In the genomic region with DNA sequence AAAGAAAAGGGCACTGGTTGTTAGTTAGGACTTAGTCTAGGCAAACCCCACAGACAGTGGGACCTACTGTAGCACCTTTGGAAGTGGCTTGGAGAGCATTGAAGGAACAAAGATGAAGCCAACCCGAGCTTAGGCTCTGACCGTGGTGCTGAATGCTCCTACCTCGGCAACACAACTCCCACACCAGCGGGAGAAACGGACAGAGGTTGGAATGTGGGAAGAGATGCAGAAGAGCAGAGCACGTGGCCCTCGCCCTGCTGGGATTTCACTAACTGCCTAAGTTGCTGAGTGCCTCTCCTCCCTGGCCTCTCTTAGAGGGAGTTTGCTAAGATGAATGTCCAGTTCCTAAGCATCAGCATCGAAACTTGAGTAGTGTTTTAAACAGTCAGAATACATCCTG, we compare ENCODE assay signal across 13 mouse cellular contexts.
A peak's percentile ranks its signal among the peaks of the same experiment; 100 is the strongest.
DNase-seq lines count a peak whose midpoint lies in the region; ATAC-seq and TF ChIP-seq lines count a peak whose summit lies in the region.
"Had no signal": no experiment of that assay in that cellular context is flagged by ENCODE, and none has a peak within 500 bp of the region (broad histone marks: within the 10 kb centered on the region; RNA-seq: fewer than 3 reads in every experiment).

No protein-coding gene starts in this region.

- TF ChIP-seq CTCF in heart, postnatal 0 days (IDR thresholded peaks at IDR 0.05; ENCODE audit: low read depth), result no peak

- H3K27ac ChIP-seq in heart, postnatal 0 days (ENCODE audit: low read depth), result no peak overlapping the region
- H3K27ac ChIP-seq in midbrain, embryonic 10.5 days (replicated peaks), result no peak overlapping the region
- H3K27ac ChIP-seq in midbrain, embryonic 15.5 days, result no peak overlapping the region
- H3K27ac ChIP-seq: liver, embryonic 15.5 days; neural tube, embryonic 12.5 days had no signal

- peak; percentile 49; the same call in 1 of the 2 replicates for ATAC-seq in heart, postnatal 0 days (ENCODE audit: insufficient read depth, low read depth)
- no peak for ATAC-seq in midbrain, embryonic 15.5 days (replicated peaks)
- ATAC-seq: forebrain, postnatal 0 days had no signal

- no peak for TF ChIP-seq EP300 in heart, postnatal 0 days (IDR thresholded peaks at IDR 0.05; ENCODE audit: low read depth)

- H3K27me3 ChIP-seq in heart, postnatal 0 days (ENCODE audit: control insufficient read depth, insufficient read depth, low read length), result no peaks in the 10 kb centered on the region
- no peaks in the 10 kb centered on the region for H3K27me3 ChIP-seq in midbrain, embryonic 10.5 days (ENCODE audit: low read depth, poor library complexity, severe bottlenecking)
- no peaks in the 10 kb centered on the region for H3K27me3 ChIP-seq in midbrain, embryonic 15.5 days (replicated peaks)
- H3K27me3 ChIP-seq: liver, embryonic 15.5 days; neural tube, embryonic 12.5 days had no signal

- peak; percentile 11 for DNase-seq in heart, postnatal 0 days (ENCODE audit: low spot score)
- DNase-seq in heart, adult 18-20 months, result no peak
- DNase-seq in midbrain, embryonic 10.5 days (ENCODE audit: low spot score), result peak; percentile 24
- DNase-seq in embryo, embryonic 11.5 days (ENCODE audit: low read depth, low spot score), result peak; percentile 37
- peak; percentile 47 for DNase-seq in retina, embryonic 14.5 days (ENCODE audit: low spot score)
- no peak for DNase-seq in gastrocnemius, postnatal 36 days
- no peak for DNase-seq in cerebellum, postnatal 10 days
- DNase-seq: cerebellum, adult 9-11 months; forebrain, postnatal 0 days had no signal

- intact Hi-C loops in gastrocnemius, postnatal 36 days (cut with DNase I), result no loop called here

- WGBS in heart, postnatal 0 days, result 9% methylated on average over 8 of the region's 8 CpGs
- 14% methylated on average over 8 of the region's 8 CpGs for WGBS in midbrain, embryonic 10.5 days
- WGBS in midbrain, embryonic 15.5 days, result 19% methylated on average over 8 of the region's 8 CpGs

- H3K9me3 ChIP-seq in heart, postnatal 0 days (replicated peaks; ENCODE audit: control insufficient read depth, low read length), result no peaks in the 10 kb centered on the region
- no peaks in the 10 kb centered on the region for H3K9me3 ChIP-seq in midbrain, embryonic 10.5 days (replicated peaks)
- no peaks in the 10 kb centered on the region for H3K9me3 ChIP-seq in midbrain, embryonic 15.5 days
- H3K9me3 ChIP-seq: liver, embryonic 15.5 days; neural tube, embryonic 12.5 days had no signal

- no peaks in the 10 kb centered on the region for H3K4me1 ChIP-seq in heart, postnatal 0 days (ENCODE audit: control insufficient read depth, insufficient read depth)
- peaks cover 4% of the 10 kb centered on the region; the same call in 1 of the 2 replicates for H3K4me1 ChIP-seq in midbrain, embryonic 10.5 days
- H3K4me1 ChIP-seq in midbrain, embryonic 15.5 days, result peaks cover 8% of the 10 kb centered on the region; the same call in 1 of the 2 replicates
- H3K4me1 ChIP-seq: liver, embryonic 15.5 days; neural tube, embryonic 12.5 days had no signal

- no peak overlapping the region for H3K4me3 ChIP-seq in heart, postnatal 0 days (ENCODE audit: low read depth, low read length)
- no peak overlapping the region for H3K4me3 ChIP-seq in midbrain, embryonic 10.5 days
- H3K4me3 ChIP-seq in midbrain, embryonic 15.5 days, result no peak overlapping the region
- H3K4me3 ChIP-seq: liver, embryonic 15.5 days; neural tube, embryonic 12.5 days had no signal

- no peaks in the 10 kb centered on the region for H3K36me3 ChIP-seq in heart, postnatal 0 days (replicated peaks; ENCODE audit: control insufficient read depth, insufficient read depth, low read length)
- no peaks in the 10 kb centered on the region for H3K36me3 ChIP-seq in midbrain, embryonic 10.5 days
- no peaks in the 10 kb centered on the region for H3K36me3 ChIP-seq in midbrain, embryonic 15.5 days (replicated peaks)
- H3K36me3 ChIP-seq: liver, embryonic 15.5 days; neural tube, embryonic 12.5 days had no signal

- no peak overlapping the region for H3K9ac ChIP-seq in heart, postnatal 0 days (replicated peaks; ENCODE audit: low read depth, low read length)
- H3K9ac ChIP-seq in midbrain, embryonic 15.5 days, result no peak overlapping the region
- H3K9ac ChIP-seq: forebrain, postnatal 0 days; liver, embryonic 15.5 days; neural tube, embryonic 12.5 days had no signal

- H3K4me2 ChIP-seq in heart, postnatal 0 days (ENCODE audit: low read depth, low read length), result no peak overlapping the region
- H3K4me2 ChIP-seq in midbrain, embryonic 15.5 days, result no peak overlapping the region
- H3K4me2 ChIP-seq: liver, embryonic 15.5 days; midbrain, embryonic 11.5 days; neural tube, embryonic 12.5 days had no signal

Comparison
In these comparisons a context has a peak if more than half of its experiments do, and no peak if none do; other contexts are left out.
1. DNase-seq: peak in heart, postnatal 0 days (single experiment), midbrain, embryonic 10.5 days (single experiment), embryo, embryonic 11.5 days (single experiment) and retina, embryonic 14.5 days (single experiment); none in heart, adult 18-20 months (0 of 2), gastrocnemius, postnatal 36 days (0 of 2) and cerebellum, postnatal 10 days (0 of 2).